22 mouse cellular contexts compared by ENCODE assay signal in the genomic region with DNA sequence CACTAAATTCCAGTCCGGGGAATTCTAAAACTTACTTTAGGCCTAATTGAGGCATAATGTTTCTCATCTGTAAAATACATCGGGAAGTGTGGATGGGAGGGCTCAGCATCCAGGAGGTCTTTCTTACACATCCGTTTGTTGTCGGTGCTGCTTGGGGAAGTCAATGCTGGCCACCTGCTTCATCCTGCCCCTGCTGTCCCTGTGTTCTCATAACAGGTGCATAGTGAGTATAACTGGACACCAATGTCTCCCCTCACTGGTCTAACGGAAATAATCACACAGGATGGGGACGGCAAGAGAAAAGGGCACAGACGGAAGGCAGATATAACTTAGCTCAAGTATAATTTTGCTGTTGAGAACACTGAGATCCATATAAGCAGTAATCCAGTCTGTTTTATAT.
A peak's percentile ranks its signal among the peaks of the same experiment; 100 is the strongest.
DNase-seq lines count a peak whose midpoint lies in the region; ATAC-seq and TF ChIP-seq lines count a peak whose summit lies in the region.
"Had no signal": no experiment of that assay in that cellular context is flagged by ENCODE, and none has a peak within 500 bp of the region (broad histone marks: within the 10 kb centered on the region; RNA-seq: fewer than 3 reads in every experiment).

No protein-coding gene starts in this region.

- peak; percentile 82 for ATAC-seq in cerebellum, adult (ENCODE audit: insufficient number of reproducible peaks, low FRiP score, low TSS enrichment)
- ATAC-seq: CD4-positive, CD25-positive, alpha-beta regulatory T cell, adult 4 months; forebrain, postnatal 0 days; hindbrain, embryonic 16.5 days; inflammation-experienced regulatory T-cells, adult 6 months; intestine, postnatal 0 days had no signal

- WGBS in cerebellum, adult 2 months = 15% methylated on average over 7 of the region's 7 CpGs

- no peaks in the 10 kb centered on the region for H3K27me3 ChIP-seq in cerebellum, adult 2 months (ENCODE audit: control insufficient read depth, insufficient read depth, low read length)
- H3K27me3 ChIP-seq: embryonic facial prominence, embryonic 13.5 days; forebrain, embryonic 12.5 days; hindbrain, embryonic 12.5 days had no signal

- DNase-seq in cerebellum, postnatal 4 days (ENCODE audit: low spot score in 2 of 2) = no peak
- peak; percentile 62 to 74 for DNase-seq in cerebellum, adult 2 months
- peak; percentile 27 to 28 for DNase-seq in cerebellum, postnatal 10 days
- no peak for DNase-seq in lung, postnatal 25 days (ENCODE audit: low spot score)
- DNase-seq in lung, postnatal 36 days = no peak
- no peak for DNase-seq in frontal cortex, postnatal 14 days (ENCODE audit: low spot score in 2 of 2)
- DNase-seq: adrenal gland, adult 8-10 months; adrenal gland, postnatal 36 days; B cell, adult 2 months; forebrain, postnatal 0 days; gastrocnemius, adult 2 months; gastrocnemius, postnatal 25 days; heart, postnatal 10 days; heart, postnatal 4 days had no signal

- H3K4me3 ChIP-seq in cerebellum, adult 2 months (replicated peaks; ENCODE audit: insufficient read depth, low read depth, low read length) = no peak overlapping the region
- H3K4me3 ChIP-seq: embryonic facial prominence, embryonic 13.5 days; forebrain, embryonic 12.5 days; gastrocnemius, adult 2 months; hindbrain, embryonic 12.5 days had no signal

- H3K27ac ChIP-seq in cerebellum, adult 2 months (ENCODE audit: insufficient read depth, low read length) = 0 out of 2 replicates have a peak overlapping the region, but pooled peaks have one; percentile 0
- H3K27ac ChIP-seq: embryonic facial prominence, embryonic 13.5 days; forebrain, embryonic 12.5 days; gastrocnemius, adult 2 months; hindbrain, embryonic 12.5 days had no signal

- no peak for TF ChIP-seq POLR2A in cerebellum, adult 2 months (IDR thresholded peaks at IDR 0.05; ENCODE audit: borderline replicate concordance, insufficient read depth, low read length)

- H3K4me1 ChIP-seq in cerebellum, adult 2 months (ENCODE audit: control insufficient read depth, insufficient read depth, low read length) = peaks cover 21% of the 10 kb centered on the region
- H3K4me1 ChIP-seq: embryonic facial prominence, embryonic 13.5 days; forebrain, embryonic 12.5 days; hindbrain, embryonic 12.5 days had no signal

- TF ChIP-seq CTCF in cerebellum, adult 2 months (IDR thresholded peaks at IDR 0.05; ENCODE audit: borderline replicate concordance, insufficient read depth, low read depth, low read length) = no peak

Comparison
In these comparisons a context has a peak if more than half of its experiments do, and no peak if none do; other contexts are left out.
1. DNase-seq: peak in cerebellum, adult 2 months (2 of 2) and cerebellum, postnatal 10 days (2 of 2); none in cerebellum, postnatal 4 days (0 of 2), lung, postnatal 25 days (single experiment), lung, postnatal 36 days (single experiment) and frontal cortex, postnatal 14 days (0 of 2).